Mouse (Mus musculus) cerebellum, adult 18-20 months (tissue): ENCODE results near the gene Pmpca.

ENCODE experiments used
- DNase-seq, 2 experiments: peaks; one replicate each; pipeline ENCODE4 v3.0.0; 2021

The Pmpca gene

GRCm38 (mm10) chr2:26434791-26435572 is 45.8 kb downstream of the Pmpca start:
- DNase-seq: no peak

DNA sequence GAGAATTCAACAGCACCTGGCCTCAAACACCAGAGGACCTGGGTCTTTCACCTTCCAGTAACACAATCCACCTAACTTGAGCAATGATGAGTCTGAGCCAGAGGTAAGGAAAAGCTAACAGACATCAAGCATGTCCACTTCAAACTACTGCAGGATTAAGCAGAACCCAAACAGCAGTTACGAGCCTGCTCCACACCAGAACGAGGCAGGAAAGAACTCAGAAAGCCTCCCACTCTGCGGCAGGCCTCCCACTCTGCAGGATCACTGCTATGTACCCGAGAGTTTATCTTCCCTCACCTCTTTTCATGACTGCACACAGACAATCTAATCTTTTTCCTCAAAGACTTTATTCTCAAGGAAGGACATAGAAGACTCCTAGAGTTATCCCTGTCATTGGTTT is 48.1 kb downstream of the Pmpca start:
- DNase-seq: no peak

- DNase-seq: no peak
Measured at GRCm38 (mm10) chr2:26438373-26438772, 49.2 kb downstream of the Pmpca start.

DNA sequence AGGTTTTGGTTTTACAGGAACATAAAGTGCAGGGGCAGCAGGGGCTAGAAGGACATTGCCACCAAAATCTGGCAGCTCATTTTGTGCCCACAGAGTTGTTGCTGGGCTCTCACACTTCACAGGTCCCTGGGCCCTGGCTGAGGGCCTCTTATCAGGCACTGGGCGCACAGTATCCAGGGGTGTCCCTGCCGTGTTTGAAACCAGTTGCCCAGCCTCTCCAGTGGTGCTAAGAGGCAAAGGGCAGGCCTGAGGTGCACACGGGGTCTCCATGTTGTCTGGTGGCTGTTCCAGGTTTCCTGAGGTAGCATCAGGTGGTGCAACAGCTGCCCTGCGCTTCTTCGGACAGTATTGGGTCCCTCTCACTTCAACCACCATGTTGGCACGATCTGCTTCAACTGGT is 50.5 kb downstream of the Pmpca start:
- no peak for DNase-seq

DNA sequence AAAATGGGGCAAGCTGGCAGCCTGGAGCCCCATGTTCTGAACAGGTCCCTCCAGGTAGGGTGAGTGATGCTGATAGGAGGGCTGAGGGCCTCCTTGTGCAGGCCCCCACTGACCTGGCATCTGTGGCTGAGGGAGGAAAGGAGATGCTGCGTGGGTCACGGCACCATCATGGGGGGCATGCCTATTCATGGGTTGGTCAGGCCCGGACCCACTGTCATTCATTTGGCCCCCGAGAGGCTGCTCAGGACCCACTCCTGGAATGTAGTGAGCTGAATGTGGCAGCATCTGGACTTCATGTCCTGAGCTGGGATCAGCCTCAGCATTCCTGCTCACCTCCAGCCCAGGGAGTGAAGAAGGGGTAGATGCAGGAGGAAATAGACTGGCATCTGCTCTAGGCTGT is 52.1 kb downstream of the Pmpca start:
- DNase-seq: no peak

GRCm38 (mm10) chr2:26441688-26442087 is 52.5 kb downstream of the Pmpca start:
- no peak for DNase-seq

DNA sequence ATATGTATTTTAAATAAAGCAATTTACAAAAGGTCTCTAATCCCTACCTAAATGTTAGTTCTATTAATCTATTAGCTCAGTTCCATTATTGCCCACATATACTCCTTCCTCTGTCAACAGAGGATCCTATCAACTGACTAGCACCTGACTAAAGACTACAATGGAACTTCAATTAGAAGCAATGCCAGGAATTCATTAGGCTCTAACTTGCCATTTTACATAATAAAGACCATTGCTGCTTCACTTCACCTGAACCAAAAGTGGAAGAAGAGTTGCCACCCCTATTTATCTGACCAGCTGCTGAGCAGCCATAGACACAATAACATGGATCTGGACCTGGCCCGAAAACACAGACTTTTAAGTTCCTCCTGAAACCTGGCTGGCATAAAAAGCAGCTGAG is 53.7 kb downstream of the Pmpca start:
- no peak for DNase-seq

- DNase-seq: no peak
Measured at GRCm38 (mm10) chr2:26443876-26444275, 54.7 kb downstream of the Pmpca start.

DNA sequence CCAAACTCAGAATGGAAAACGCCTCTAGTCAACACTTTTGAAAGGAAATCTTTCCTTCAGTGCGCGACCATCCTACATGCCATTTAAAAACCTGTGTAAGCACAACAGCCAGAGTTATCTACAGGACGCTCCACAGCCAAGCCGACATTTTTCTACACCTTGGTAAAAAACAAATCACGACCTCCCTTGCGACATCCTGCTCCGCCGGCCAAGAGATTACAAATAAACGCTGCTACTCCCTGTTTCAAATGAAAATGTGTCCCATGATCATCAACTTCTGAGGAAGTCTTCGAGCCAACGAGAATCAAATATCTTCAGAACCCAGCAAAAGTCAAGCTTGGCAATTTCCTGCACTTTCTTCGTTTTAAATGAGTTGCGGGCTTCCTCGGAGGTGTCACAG is 55.2 kb downstream of the Pmpca start:
- DNase-seq: no peak

- DNase-seq: peak; percentile 100
Measured at GRCm38 (mm10) chr2:26444946-26445665, 56.0 kb downstream of the Pmpca start, which contains the start of gene Sec16a. Gene Sec16a (minus strand): TSS chr2:26445216.

DNA sequence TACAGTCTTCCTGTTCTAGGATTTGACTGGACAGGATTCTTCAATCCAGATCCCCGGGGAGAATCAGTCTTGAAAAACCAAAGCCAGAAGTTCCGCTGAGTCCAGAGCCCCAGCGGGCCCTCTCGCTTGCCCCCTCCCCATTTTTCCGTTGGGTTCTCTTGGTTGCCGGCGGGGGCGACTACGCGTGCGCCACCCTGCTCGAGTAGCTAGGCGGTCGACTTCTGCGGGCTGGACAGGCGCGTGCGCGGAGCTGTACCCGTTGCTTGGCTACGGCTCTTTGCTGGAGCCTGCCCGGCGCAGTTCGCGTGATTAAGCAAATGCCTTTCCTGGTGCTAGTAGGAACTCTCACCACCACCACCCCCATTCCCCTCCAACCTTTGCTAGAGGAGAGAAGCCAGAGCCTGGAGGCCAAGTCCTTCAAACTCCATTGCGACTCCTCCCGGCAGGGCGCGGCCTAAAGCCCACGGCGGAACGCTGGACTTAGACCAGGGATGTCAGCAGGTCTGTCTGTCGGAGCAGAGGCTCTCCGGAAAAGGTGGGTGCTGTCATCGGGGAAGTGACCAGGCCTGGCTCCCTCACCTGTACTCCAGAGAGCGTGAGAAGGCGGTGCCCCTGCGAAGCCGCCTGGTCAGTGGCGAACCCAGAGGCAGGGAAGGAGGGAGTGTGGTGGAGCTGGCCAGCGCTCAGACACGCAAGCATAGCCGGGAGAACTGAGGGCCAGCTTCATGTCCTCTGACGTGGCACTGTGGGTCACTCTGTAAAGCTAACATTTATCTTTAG is 56.7 kb downstream of the Pmpca start:
- peak; percentile 92 to 93 for DNase-seq

DNA sequence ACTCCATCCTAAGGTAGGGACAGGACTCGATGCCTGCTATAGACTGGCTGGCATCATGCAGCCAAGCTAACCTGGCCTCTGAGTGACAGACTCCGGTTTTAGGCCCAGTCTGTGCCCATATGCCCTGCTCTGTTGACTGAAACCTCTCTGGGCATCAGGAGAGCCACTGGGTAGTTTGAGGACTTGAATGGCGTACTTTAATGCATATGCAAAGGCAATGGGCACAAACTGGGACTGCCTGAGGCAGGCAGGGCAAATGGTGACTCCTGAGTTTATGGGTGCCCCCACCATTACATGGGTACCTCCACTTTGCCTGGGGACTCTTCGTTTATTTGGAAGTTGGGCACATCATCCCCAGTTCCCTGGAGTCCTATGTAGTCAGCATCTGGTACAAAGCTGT is 57.5 kb downstream of the Pmpca start:
- peak in 1 of 2 experiments; percentile 22 for DNase-seq
